Mouse (Mus musculus): Measurements from ENCODE around the gene Hdac11. TPM values are rescaled to one million over a fixed set of nuclear protein-coding genes. Genes with fewer than 3 reads are reported as not detected.

Hdac11 gene
- polyA plus RNA-seq, 1 experiment from 2014 or later: 4.5 TPM

DNA sequence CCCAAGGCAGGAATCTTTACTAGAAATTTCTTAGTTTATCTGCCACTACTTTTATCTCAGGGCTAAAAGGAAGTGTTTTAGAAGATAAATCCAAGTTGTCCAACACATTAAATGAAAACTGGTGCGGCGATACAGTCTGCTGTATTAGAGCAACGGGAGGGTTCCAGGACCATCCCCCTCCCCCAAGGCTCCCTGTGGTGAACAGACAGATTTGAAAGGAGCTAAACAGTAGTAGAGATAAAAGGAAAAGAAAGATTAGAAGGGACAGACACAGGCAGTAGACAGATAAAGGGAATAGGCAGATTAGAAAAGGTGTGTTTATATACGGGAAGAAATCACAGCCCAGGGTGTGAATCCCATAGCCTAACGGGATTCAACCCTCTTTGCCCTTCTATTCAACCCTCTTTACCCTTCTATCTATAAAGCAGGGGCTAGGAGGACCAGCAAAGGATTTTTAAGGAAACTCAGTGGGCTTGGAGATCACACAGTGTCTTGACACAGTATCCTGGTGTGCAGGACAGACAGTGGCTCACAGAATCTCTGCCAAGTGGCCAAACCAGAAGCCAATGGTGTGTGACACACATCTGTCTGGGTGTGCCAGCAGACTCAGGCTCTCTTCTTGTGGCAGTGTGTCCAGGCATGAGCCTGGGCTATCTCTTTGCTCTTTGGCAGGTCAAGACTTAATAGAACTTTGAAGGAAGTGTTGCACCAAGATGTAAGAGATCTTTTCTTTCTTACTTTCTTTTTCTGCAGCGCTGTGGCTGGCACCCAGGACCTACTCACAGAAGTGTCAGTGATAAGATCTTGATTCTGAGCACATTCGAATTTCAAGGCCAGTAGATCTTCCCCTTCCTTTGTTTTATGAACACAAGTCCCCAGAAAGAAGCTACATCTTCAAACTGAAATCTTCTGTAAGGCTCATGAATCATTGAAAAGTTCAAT, 31.9 kb upstream of the Hdac11 start:
- Histone ChIP-seq H3K4me3 (ENCODE audit: low read depth, low read length) (no peak overlapping the region), H3K4me1 (ENCODE audit: control insufficient read depth, low read depth, low read length) (peaks cover 3% of the 10 kb centered on the region), H3K9me3 (replicated peaks; ENCODE audit: control insufficient read depth, low read length) (no peaks in the 10 kb centered on the region; the same call in 1 of the 2 replicates), H3K27me3 (ENCODE audit: control insufficient read depth, insufficient read depth, low read depth, low read length) (peaks cover 8% of the 10 kb centered on the region), H3K9ac (ENCODE audit: low read depth, low read length) (no peak overlapping the region), H3K36me3 (ENCODE audit: control insufficient read depth, insufficient read depth) (no peaks in the 10 kb centered on the region), H3K27ac (ENCODE audit: low read length) (no peak overlapping the region), H3K4me2 (ENCODE audit: low read depth, low read length) (no peak overlapping the region)
- no peak for ATAC-seq (ENCODE audit: low read depth)
- 31% methylated on average over 7 of the region's 7 CpGs for WGBS (ENCODE audit: insufficient replicate concordance)

DNA sequence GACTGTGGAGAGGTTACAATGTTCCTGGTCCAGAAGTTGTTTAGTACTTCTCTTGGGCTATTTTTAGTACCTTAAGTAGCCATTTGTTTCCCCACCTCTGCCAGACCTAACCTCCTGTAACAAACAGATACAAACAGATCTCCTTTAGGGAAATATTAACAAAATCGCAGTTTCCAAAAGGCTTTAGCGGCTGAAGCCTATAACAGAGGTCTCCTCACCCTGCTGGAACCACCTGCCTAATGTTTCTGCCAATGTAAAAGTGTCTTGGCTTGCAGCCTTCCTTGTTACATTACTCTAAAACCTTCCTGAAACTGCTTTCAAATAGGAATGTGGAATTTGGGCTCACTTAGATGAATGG, 31.3 kb upstream of the Hdac11 start:
- no peak for ATAC-seq (ENCODE audit: low read depth)
- no peaks in the 10 kb centered on the region for H3K36me3 ChIP-seq (ENCODE audit: control insufficient read depth, insufficient read depth)
- 53% methylated on average over 2 of the region's 2 CpGs for WGBS (ENCODE audit: insufficient replicate concordance)
- H3K9ac ChIP-seq (ENCODE audit: low read depth, low read length): no peak overlapping the region
- H3K27me3 ChIP-seq (ENCODE audit: control insufficient read depth, insufficient read depth, low read depth, low read length): peaks cover 8% of the 10 kb centered on the region
- no peak overlapping the region for H3K27ac ChIP-seq (ENCODE audit: low read length)
- H3K9me3 ChIP-seq (replicated peaks; ENCODE audit: control insufficient read depth, low read length): no peaks in the 10 kb centered on the region; the same call in 1 of the 2 replicates
- no peak overlapping the region for H3K4me3 ChIP-seq (ENCODE audit: low read depth, low read length)
- peaks cover 6% of the 10 kb centered on the region for H3K4me1 ChIP-seq (ENCODE audit: control insufficient read depth, low read depth, low read length)
- H3K4me2 ChIP-seq (ENCODE audit: low read depth, low read length): no peak overlapping the region

DNA sequence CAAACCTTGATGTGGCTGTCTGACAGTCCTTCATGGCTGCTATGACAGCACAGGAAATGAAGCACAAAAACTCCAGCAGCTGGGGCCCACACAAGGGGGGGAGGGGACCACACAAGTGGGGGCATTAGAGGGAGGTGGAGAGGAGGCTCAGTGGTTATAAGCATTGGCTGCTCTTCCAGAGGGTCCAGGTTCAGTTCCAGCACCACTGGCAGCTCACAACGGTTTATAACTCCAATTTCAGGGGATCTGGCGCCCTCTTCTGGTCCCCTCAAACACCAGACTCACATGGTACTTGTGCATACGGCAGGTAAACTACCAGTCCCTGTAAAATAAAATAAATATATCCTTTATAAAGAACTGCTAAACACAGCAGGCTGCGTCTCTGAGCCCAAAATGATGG, 27.5 kb upstream of the Hdac11 start:
- Histone ChIP-seq H3K9me3 (replicated peaks; ENCODE audit: control insufficient read depth, low read length) (no peaks in the 10 kb centered on the region), H3K4me3 (ENCODE audit: low read depth, low read length) (no peak overlapping the region), H3K4me1 (ENCODE audit: control insufficient read depth, low read depth, low read length) (peaks cover 15% of the 10 kb centered on the region), H3K27ac (ENCODE audit: low read length) (no peak overlapping the region), H3K36me3 (ENCODE audit: control insufficient read depth, insufficient read depth) (no peaks in the 10 kb centered on the region), H3K27me3 (ENCODE audit: control insufficient read depth, insufficient read depth, low read depth, low read length) (peaks cover 8% of the 10 kb centered on the region), H3K4me2 (ENCODE audit: low read depth, low read length) (no peak overlapping the region), H3K9ac (ENCODE audit: low read depth, low read length) (no peak overlapping the region)
- no peak for ATAC-seq (ENCODE audit: low read depth)
- 43% methylated on average over 4 of the region's 4 CpGs for WGBS (ENCODE audit: insufficient replicate concordance)

DNA sequence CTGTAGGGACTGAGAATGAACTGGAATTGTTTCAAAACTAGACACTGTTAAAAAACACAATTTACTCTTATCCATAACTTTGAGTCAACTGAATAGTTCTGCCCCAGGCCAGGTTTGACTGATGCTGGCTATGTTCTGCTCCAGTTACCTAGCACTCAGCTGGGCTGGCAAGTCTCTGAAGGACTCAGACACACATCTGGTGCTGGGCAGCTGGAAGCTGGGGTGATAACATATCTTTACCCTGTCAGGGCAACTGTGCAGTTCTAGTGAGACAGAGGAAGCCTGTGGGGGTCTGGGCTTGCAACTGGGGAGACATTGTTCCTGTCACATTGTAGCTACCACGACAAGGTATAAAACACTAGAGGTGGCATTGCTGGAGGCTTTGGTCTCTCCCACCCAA, 25.6 kb upstream of the Hdac11 start:
- H3K4me3 ChIP-seq (ENCODE audit: low read depth, low read length): no peak overlapping the region
- no peak overlapping the region for H3K4me2 ChIP-seq (ENCODE audit: low read depth, low read length)
- 15% methylated on average over 1 of the region's 1 CpGs for WGBS (ENCODE audit: insufficient replicate concordance)
- no peaks in the 10 kb centered on the region for H3K36me3 ChIP-seq (ENCODE audit: control insufficient read depth, insufficient read depth)
- peaks cover 2% of the 10 kb centered on the region; the same call in 1 of the 2 replicates for H3K27me3 ChIP-seq (ENCODE audit: control insufficient read depth, insufficient read depth, low read depth, low read length)
- peaks cover 15% of the 10 kb centered on the region for H3K4me1 ChIP-seq (ENCODE audit: control insufficient read depth, low read depth, low read length)
- peak; percentile 81 for ATAC-seq (ENCODE audit: low read depth)
- no peak overlapping the region for H3K27ac ChIP-seq (ENCODE audit: low read length)
- H3K9me3 ChIP-seq (replicated peaks; ENCODE audit: control insufficient read depth, low read length): no peaks in the 10 kb centered on the region
- H3K9ac ChIP-seq (ENCODE audit: low read depth, low read length): no peak overlapping the region

DNA sequence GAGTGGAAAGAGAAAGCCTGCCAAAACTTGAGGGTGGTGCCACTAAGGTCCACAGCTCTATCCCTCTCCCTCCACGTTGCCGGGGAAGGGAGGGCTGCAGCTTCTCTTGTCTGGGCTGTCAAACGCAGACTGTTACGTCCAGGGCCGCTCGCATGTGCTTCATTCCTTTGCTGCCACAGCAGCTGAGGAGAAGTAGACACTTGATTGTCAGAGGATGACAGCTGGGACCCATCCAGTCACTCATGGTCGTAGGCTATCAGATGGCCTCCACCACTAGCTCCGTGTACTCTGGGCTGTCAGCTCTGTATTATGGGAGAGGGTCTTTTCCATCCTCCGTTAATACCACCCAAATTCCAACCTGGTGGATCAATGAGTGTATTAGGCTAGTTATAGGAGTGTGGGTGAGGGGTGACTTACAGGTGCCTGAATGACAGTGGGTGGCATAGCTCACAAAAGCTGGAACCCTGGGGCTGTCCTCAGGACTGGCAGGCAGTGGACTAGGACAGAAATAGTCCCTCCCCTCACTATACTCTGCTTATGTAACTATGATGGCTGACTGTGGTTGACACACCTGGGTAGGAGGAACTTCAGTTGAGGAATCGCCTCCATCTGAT, 19.0 kb upstream of the Hdac11 start:
- WGBS (ENCODE audit: insufficient replicate concordance): 70% methylated on average over 10 of the region's 10 CpGs
- H3K4me1 ChIP-seq (ENCODE audit: control insufficient read depth, low read depth, low read length): peaks cover 15% of the 10 kb centered on the region

DNA sequence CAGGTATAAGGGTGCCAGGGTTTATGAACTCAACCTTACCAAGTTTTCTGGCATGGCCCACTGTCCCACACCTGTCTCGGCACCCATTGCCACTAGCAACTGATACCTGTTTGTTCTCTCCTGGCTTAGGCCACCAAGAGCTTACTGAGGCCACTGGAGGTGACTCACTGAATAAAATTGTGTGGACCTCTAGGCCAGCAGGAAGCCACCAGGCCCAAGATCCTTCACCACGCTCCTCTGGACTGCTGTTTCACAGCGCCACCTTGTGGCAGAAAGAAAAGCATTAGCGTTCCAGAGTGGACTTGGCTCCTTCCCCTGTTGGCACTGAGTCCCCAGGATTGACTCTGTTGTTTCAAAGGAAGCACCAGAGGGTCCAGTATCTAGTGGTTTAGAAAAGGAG, 16.6 kb upstream of the Hdac11 start:
- WGBS (ENCODE audit: insufficient replicate concordance): 19% methylated on average over 4 of the region's 4 CpGs
- Histone ChIP-seq H3K4me3 (ENCODE audit: low read depth, low read length) (no peak overlapping the region), H3K27ac (ENCODE audit: low read length) (no peak overlapping the region), H3K4me1 (ENCODE audit: control insufficient read depth, low read depth, low read length) (peaks cover 21% of the 10 kb centered on the region), H3K9me3 (replicated peaks; ENCODE audit: control insufficient read depth, low read length) (no peaks in the 10 kb centered on the region), H3K4me2 (ENCODE audit: low read depth, low read length) (no peak overlapping the region), H3K9ac (ENCODE audit: low read depth, low read length) (no peak overlapping the region), H3K36me3 (ENCODE audit: control insufficient read depth, insufficient read depth) (no peaks in the 10 kb centered on the region), H3K27me3 (ENCODE audit: control insufficient read depth, insufficient read depth, low read depth, low read length) (no peaks in the 10 kb centered on the region)
- ATAC-seq (ENCODE audit: low read depth): peak; percentile 71

More for the DNA sequence above, 19.0 kb upstream of the Hdac11 start:
- H3K27ac ChIP-seq (ENCODE audit: low read length): no peak overlapping the region
- no peaks in the 10 kb centered on the region for H3K9me3 ChIP-seq (replicated peaks; ENCODE audit: control insufficient read depth, low read length)
- no peaks in the 10 kb centered on the region for H3K36me3 ChIP-seq (ENCODE audit: control insufficient read depth, insufficient read depth)
- no peak overlapping the region for H3K4me3 ChIP-seq (ENCODE audit: low read depth, low read length)
- ATAC-seq (ENCODE audit: low read depth): no peak
- no peaks in the 10 kb centered on the region for H3K27me3 ChIP-seq (ENCODE audit: control insufficient read depth, insufficient read depth, low read depth, low read length)
- no peak overlapping the region for H3K4me2 ChIP-seq (ENCODE audit: low read depth, low read length)
- H3K9ac ChIP-seq (ENCODE audit: low read depth, low read length): no peak overlapping the region

DNA sequence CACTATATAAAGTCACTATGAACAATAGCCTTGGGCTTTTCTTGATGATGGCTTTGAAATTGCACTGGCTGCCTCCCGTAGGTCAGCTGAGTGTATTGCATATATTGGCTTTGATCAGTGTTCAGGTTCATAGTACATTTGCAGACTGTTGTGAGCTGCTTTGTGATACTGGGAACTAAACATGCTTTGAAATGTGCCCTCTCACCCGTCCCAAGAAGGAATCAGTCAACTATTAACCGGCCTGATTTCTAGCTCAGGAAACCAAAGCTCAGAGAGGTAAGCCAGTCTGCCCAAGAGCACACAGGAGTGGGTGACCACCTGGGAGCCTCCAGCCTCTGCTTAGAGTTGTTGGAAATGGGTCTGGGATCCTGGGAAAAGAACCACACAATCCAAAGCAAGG, 11.4 kb upstream of the Hdac11 start:
- H3K27me3 ChIP-seq (ENCODE audit: control insufficient read depth, insufficient read depth, low read depth, low read length): peaks cover 4% of the 10 kb centered on the region; the same call in 1 of the 2 replicates
- H3K4me3 ChIP-seq (ENCODE audit: low read depth, low read length): no peak overlapping the region
- H3K9me3 ChIP-seq (replicated peaks; ENCODE audit: control insufficient read depth, low read length): peaks cover 2% of the 10 kb centered on the region; the same call in 1 of the 2 replicates
- H3K4me2 ChIP-seq (ENCODE audit: low read depth, low read length): no peak overlapping the region
- peaks cover 20% of the 10 kb centered on the region for H3K4me1 ChIP-seq (ENCODE audit: control insufficient read depth, low read depth, low read length)
- no peak overlapping the region for H3K9ac ChIP-seq (ENCODE audit: low read depth, low read length)
- no peaks in the 10 kb centered on the region for H3K36me3 ChIP-seq (ENCODE audit: control insufficient read depth, insufficient read depth)
- peak; percentile 76 for ATAC-seq (ENCODE audit: low read depth)
- 53% methylated on average over 3 of the region's 3 CpGs for WGBS (ENCODE audit: insufficient replicate concordance)
- H3K27ac ChIP-seq (ENCODE audit: low read length): peak overlapping the region; percentile 49; the same call in 1 of the 2 replicates

DNA sequence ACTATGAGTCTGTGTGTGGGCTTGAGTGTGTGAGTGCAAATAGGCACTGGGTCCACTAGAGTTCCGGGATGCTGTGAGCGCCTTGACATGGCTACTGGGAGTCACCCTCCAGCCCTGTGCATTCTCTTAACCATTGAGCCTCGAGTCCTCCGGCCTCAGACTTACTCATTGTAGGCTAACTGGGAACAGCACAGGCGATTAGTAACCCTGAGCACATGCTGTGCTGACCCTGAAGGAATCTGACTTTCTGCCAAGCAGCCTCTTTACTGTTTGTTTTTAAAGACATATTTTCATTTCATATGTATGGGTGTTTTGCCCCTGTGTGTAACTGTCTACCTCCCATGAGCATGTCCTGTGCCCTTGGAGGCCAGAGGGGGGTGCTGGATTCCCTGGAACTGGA, 10.9 kb upstream of the Hdac11 start:
- Histone ChIP-seq H3K4me1 (ENCODE audit: control insufficient read depth, low read depth, low read length) (peaks cover 18% of the 10 kb centered on the region), H3K36me3 (ENCODE audit: control insufficient read depth, insufficient read depth) (no peaks in the 10 kb centered on the region), H3K9me3 (replicated peaks; ENCODE audit: control insufficient read depth, low read length) (peaks cover 2% of the 10 kb centered on the region; the same call in 1 of the 2 replicates), H3K9ac (ENCODE audit: low read depth, low read length) (no peak overlapping the region), H3K27me3 (ENCODE audit: control insufficient read depth, insufficient read depth, low read depth, low read length) (peaks cover 4% of the 10 kb centered on the region; the same call in 1 of the 2 replicates), H3K4me3 (ENCODE audit: low read depth, low read length) (no peak overlapping the region), H3K27ac (ENCODE audit: low read length) (peak overlapping the region; percentile 49; the same call in 1 of the 2 replicates), H3K4me2 (ENCODE audit: low read depth, low read length) (no peak overlapping the region)
- no peak for ATAC-seq (ENCODE audit: low read depth)
- 66% methylated on average over 5 of the region's 5 CpGs for WGBS (ENCODE audit: insufficient replicate concordance)

Data from liver, embryonic 16.5 days (tissue).